Mouse (Mus musculus): Measurements from ENCODE around the gene Igfbp7.

Gene Igfbp7

DNA sequence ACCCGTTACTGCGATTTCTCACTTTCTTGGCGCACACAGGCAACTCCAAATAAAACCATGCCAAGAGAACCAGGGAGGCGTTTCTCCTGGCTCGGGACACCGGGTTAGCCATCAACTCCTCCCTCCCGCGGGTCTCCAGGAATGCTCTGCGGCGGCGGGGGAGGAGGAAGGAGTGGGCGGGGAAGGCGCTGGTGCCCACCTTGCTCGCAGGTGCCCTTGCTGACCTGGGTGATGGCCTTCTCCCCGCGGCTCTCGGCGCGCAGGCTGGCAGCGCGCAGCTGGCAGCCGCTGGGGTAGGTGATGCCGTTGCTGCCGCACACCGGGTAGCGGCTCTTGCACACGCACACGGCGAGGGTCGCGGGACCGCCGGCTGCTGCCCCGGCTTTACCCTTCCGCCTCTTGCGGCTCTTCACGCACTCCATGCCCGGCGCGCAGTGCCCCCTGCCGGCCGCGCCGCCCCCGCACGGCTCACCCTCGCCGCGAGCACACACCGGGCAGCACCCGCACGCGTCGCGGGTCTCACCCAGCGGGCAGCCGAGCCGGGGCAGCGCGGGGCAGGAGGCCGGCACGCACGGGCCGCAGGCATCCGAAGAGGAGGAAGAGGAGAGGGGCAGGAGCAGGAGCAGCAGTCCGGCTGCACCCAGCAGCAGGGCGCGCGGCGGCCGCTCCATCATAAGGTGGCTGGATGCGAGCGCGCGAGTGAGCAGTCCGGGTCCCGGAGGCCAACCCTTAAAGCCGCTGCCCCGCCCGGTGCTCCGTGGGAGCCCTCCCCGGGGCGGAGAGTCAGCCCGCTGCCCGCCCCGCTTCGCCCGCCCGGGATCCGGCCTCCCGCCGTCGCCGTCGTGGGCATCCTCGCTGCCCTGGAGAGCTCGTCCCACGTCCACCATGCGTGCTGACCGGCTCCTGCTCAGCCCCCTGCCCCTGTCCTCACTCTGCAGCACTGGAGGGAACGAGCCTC is at the start of gene Igfbp7:
TSS of gene Igfbp7 (minus strand) at position 701 of the 958 bp plus-strand sequence.
- TF ChIP-seq GATA4 (IDR thresholded peaks at IDR 0.05; ENCODE audit: insufficient replicate concordance, low read length) = no peak

DNA sequence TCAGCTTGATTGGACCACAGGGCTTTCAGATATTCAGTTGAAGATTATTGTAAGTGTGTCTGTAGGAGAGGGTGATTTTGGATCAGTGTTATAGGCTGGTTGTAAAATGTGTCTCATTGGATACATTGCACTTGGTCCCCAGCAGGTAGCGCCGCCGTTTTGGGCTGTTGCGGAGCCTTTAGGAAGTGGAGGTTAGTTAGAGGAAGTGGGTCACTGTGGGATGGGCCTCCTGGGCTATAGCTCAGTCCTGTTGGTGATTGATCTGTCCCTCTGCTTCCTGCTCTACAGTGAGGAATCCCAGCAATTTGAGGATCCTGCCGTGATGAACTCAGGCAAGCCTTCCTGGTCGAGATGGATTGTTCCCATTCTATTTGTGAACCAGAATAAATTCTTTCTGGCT is 44.3 kb upstream of the Igfbp7 start:
- TF ChIP-seq GATA4 (IDR thresholded peaks at IDR 0.05; ENCODE audit: insufficient replicate concordance, low read length) = no peak

DNA sequence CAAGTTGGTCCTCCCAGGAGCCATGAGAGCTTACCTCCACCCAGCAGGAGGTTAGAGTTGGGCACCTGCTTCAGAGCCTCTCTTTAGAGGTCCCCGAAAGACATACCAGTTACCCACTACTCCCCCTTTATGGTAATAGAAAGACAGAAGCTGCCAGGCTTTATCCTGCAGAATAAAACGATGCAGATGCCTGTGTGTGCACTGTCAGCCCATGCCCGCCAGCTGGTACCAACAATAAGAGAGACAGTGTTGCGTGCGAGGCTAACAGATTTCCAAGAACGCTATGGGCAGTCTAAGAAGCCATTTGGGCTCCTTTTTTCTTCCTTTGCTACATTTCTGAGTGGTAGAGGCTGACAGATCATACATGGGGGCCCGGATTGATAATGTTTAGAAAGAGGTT is 41.7 kb upstream of the Igfbp7 start:
- no peak for TF ChIP-seq GATA4 (IDR thresholded peaks at IDR 0.05; ENCODE audit: insufficient replicate concordance, low read length)

DNA sequence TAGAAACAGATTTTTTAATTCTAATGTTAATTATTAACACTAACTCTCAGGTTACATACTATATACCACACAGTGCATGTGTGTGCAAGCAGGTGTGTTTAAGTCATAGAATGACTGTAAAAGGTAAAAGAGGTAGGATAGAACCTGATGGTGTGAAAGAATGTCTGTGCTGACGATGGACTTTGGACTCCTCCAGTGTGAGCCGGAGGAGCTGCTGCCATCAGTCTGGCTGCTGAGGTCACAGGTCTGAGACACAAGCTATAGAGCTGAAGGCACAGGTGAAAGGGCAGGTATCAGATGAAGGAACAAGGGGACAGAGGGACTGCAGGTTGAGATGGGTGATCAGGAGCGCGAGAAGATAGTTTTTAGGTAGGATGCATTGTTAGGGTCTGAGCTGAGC is 37.6 kb upstream of the Igfbp7 start:
- TF ChIP-seq GATA4 (IDR thresholded peaks at IDR 0.05; ENCODE audit: insufficient replicate concordance, low read length) = no peak

DNA sequence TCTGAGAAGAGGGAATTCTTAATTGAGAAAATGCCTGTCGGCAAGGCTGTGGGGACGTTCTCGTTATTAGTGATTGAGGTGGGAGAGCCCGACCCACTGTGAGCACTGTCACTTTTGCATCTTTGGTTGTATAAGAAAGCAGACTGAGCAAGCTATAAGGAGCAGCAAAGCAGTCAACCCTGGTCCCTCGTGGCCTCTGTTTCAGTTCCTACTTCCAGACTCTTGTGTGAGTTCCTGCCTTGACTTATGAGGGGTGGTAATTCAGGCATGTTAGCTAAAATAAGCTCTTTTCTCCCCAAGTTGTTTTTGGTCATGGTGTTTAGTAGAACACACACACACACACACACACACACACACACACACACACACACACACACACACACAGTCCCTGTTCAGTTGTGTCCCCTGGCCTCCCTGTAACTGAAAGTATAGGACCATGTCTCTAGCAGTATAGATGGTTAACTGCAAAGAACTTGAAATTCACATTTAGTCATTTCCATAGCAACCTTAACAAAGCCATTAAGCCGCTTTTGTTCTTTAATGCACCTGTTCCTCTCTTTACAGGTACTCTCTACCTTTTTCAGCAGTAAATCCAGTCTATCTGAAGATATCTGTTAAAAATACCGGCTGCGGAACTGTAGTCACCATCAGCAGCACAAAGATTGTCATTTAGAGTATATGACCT is 36.2 kb upstream of the Igfbp7 start:
- no peak for TF ChIP-seq GATA4 (IDR thresholded peaks at IDR 0.05; ENCODE audit: insufficient replicate concordance, low read length)

DNA sequence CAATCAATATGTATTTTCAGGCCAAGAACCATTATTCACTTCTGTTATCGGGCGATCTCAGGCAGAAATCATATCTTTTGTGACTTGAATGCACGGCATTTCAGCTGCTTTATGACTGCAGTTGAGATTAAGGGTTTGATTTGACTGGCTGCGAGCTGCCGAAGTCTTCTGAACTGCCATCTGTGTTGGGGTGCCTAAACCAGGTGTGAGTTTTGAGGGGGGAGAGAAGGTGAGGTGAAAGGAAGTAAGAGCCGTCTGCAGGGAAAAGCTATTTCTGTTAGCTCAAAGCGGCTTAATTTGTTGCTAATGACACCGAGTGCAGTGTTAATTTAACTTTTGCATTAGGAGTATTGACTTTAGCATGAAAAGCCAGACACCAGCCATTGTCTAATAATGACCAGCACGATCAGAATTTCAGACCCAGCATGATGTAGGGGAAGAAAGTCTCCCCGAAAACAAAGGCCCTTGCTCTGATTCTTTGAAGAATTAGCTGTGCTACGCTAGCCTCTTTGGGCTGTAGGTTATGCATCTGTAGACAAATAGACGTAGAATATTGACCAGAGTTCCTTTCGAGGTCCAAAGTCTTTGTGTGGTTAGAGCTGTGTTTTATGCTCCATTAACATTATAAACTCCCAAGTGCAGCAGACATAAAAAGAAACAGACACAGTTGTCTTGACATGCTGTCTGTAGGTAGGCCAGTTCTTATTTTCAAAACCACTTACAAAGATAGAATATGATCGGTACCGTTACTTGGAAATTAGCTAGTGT is 35.2 kb upstream of the Igfbp7 start:
- TF ChIP-seq GATA4 (IDR thresholded peaks at IDR 0.05; ENCODE audit: insufficient replicate concordance, low read length) = no peak

DNA sequence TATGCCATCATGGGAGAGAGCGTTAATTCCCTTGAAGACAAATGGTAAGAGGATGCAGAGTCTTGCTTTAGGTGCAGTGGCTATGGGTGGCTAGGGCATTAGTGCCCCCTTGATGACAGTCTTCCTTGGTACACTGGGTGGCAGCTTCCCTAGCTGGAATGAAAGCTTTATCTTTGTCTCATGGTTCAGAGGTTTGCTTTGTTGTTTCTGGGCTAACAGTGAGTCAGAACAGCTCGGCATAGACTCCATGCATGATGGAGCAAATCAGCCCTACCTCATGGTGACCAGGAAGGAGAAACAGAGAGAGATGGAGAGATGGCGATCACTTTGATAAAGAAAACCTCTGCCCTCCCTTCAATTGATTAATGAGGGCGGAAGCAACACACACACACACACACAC is 28.5 kb upstream of the Igfbp7 start:
- TF ChIP-seq GATA4 (IDR thresholded peaks at IDR 0.05; ENCODE audit: insufficient replicate concordance, low read length) = no peak

DNA sequence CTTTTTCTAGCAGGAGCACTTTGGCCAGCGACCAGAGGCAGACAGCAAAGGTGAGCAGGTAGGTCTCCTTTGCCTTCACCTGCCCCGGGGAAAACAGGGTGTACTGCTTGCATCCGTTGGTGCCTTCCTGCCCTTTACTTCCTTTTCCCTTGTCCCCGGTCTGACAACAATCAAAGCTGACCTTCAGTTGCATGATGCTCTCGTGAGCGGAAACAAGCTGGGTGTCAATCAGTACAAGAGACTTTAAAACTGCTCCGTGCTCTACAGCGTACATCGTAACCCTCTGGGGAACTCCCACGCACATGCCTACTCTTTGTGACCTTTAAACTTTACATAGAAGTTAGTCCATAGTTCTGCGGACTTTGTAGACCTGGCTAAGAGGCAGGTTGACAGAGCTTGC is 26.2 kb upstream of the Igfbp7 start:
- no peak for TF ChIP-seq GATA4 (IDR thresholded peaks at IDR 0.05; ENCODE audit: insufficient replicate concordance, low read length)

DNA sequence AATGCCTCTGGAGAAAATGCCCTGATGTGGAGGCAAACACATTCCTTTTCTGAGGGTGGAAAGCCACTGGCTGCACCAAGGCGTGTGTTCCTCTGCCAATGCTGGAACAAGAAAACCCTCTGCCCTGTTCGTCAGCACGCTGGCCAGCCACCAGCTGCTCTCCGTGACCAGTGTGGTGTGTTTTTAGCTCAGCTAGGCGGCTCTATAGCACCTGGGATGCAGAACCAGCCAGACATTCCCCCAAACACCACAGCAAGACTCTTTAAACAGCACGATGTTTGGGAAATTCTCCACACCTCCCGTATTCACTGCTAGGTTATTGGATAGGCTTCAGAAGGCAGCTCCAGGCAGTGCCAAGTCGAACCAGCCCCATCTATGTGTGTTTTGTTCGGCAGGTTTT is 25.7 kb upstream of the Igfbp7 start:
- TF ChIP-seq GATA4 (IDR thresholded peaks at IDR 0.05; ENCODE audit: insufficient replicate concordance, low read length) = no peak

DNA sequence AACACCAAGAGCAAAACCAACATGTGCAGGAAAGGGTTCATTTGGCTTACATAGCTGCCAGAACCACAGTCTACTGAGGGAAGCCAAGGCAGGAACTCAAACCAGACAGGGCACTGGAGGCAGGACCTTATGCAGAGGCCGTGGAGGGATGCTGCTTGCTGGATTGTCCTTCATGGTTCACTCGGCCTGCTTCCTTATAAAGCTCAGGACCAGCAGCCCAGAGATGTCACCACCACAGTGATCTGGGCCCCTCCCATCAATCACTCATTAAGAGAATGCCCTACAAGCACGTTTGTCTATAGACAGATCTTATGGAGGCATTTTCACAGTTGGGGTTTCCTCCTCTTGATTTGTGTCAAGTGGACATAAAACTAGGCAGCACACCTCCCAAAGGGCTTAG is 25.3 kb upstream of the Igfbp7 start:
- TF ChIP-seq GATA4 (IDR thresholded peaks at IDR 0.05; ENCODE audit: insufficient replicate concordance, low read length) = no peak

DNA sequence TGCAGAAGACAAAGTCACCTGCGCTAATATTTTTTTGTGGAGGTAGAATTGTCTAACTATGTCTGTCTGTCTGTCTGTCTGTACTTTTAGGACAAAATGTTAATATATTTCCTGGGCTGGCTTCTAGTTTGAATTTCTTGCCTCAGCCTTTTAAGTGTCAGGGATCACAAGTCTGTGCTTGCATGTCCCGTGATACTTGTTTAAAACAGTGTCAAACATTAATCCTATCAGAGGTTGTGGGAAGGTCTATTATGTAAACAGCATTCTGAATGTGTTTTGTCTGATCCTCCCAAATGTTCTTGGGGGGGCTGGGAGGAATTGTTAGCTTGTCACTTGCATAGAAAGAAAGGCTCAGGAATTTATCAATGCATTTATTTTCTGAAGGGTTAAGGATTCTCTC is 24.6 kb upstream of the Igfbp7 start:
- TF ChIP-seq GATA4 (IDR thresholded peaks at IDR 0.05; ENCODE audit: insufficient replicate concordance, low read length) = no peak

DNA sequence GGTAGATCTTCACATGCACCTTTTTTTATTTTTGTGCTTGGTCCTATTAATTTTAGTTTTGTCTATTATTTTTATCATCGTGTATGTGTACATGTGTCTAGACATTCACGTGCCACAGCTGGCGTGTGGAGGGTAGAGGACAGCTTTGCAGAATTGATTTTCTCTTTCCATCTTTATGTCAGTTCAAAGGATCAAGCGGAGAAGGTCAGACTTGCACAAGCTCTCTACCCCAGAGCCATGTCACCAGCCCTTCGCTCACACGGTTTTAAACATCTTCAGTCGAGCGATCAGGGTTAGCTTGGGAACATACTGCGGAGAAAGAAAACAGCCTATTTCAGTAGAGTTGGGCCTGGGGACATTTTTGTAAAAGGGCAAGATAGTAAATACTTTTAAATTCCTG is 23.2 kb upstream of the Igfbp7 start:
- TF ChIP-seq GATA4 (IDR thresholded peaks at IDR 0.05; ENCODE audit: insufficient replicate concordance, low read length) = no peak

DNA sequence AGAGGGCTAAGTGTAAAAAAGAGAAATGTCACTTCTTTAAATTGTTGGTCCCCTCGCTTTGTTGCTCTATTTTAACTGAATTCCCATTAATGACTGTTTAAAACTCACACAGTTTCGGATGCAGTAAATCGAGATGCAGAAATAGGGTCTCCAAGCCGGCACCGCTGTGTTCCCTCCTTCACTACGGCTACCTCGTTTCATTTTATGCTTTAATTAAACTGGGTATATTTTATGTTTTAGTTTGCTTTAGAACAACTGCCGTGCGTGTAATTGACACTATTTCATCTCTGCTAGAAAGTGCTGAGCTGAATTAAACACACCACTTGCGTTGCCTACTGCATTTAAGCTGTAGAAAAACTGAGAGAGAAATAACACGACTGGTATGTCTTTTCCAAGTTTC is 22.6 kb upstream of the Igfbp7 start:
- TF ChIP-seq GATA4 (IDR thresholded peaks at IDR 0.05; ENCODE audit: insufficient replicate concordance, low read length) = no peak

DNA sequence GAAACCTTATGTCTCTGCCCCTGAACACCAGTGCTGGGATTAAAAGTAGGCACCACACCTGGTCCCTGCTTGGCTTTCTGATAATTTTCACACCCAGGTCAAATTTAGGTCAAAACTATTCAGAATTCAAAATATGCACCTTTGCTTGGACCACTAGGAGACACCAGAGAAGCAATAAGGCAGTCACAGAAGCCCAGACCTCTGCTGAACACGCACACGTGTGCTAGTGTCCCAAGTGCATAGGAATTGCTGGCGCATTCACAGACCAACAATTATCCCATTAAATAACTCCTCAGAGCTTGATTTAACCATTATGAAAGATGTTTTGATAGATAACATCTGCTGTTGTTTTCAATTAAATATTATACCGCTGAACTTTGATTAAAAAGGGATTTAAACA is 22.2 kb upstream of the Igfbp7 start:
- TF ChIP-seq GATA4 (IDR thresholded peaks at IDR 0.05; ENCODE audit: insufficient replicate concordance, low read length) = no peak

DNA sequence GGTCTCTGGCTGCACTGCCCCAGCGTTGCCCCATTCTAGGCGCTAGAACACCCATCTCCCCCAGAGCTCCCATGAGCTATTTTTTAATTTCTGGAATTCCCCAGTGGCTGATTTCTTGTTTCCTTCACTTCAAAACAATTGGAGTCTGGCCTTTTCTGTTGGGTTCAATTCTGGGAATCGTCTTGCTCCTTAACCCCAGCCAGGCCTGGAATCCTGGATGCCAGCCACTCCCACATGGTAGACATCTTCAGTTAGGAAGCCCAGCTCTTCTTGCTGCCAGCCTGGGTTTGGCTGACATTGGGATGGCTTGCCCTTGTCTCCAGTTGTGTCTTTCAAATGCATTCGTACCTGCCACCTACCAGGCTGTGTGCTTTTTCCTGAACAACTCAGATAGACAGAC is 20.7 kb upstream of the Igfbp7 start:
- TF ChIP-seq GATA4 (IDR thresholded peaks at IDR 0.05; ENCODE audit: insufficient replicate concordance, low read length) = no peak

DNA sequence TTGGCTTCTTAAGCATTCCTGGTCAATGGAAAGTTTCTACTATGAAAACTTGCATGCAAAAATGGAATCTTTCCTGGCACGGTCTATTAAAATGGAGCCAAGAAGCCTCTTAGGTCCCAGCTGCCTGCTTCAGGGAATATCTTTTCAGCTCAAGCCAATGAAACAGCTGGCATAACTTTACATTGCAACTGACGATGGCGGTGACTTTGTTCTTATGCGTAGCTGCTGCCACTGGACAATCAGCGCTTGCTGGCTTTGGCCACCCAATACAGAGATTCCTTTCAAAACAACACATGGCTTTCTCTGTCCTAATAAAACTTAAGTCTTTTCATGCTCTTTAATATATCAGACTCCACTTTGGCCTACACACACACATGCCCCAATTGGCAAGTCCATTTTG is 20.1 kb upstream of the Igfbp7 start:
- no peak for TF ChIP-seq GATA4 (IDR thresholded peaks at IDR 0.05; ENCODE audit: insufficient replicate concordance, low read length)
